Mouse (Mus musculus) neural tube, embryonic 13.5 days (tissue): ENCODE results near the gene Eno3. TPM values are rescaled to one million over a fixed set of nuclear protein-coding genes. Genes with fewer than 3 reads are reported as not detected.

Experiments
- microRNA-seq: library from miRNA; unstranded; fragments of <30 nt; microRNA quantifications from one replicate; pipeline ENCODE4, GENCODE M21; 2016
- polyA plus RNA-seq: library from polyadenylated mRNA; unstranded; fragments of >200 nt; fragmentation: Nextera tagmentation; extraction: Ambion mirVana; gene quantifications from 2 replicates; pipeline ENCODE4 v1.2.1, GENCODE M21; 2015

Gene Eno3
- polyA plus RNA-seq, 1 experiment from 2014 or later: 9.4 TPM

Small RNA genes within 50 kb of the gene (microRNA-seq; reads per million reads assigned to microRNA genes)
- gene Mir6925: not detected

Other genes with a start within 250 kb of the Eno3 start
- gene Pelp1, start 247.2 kb upstream of the Eno3 start, polyA plus RNA-seq: 31.9 and 32.6 TPM in 2 replicates
- 43.8 and 46.6 TPM in 2 replicates for gene Arrb2, start 224.6 kb upstream of the Eno3 start, polyA plus RNA-seq
- gene Med11, start 205.3 kb upstream of the Eno3 start, polyA plus RNA-seq: 45.3 and 46.0 TPM in 2 replicates
- 1.2 and 1.5 TPM in 2 replicates for gene Zmynd15, start 197.8 kb upstream of the Eno3 start, polyA plus RNA-seq
- gene Cxcl16, start 197.2 kb upstream of the Eno3 start, polyA plus RNA-seq: 7.2 and 8.9 TPM in 2 replicates
- gene Tm4sf5, start 152.0 kb upstream of the Eno3 start, polyA plus RNA-seq: 0.52 and 1.8 TPM in 2 replicates
- 0.31 TPM in 1 of 2 replicates, not detected in the other for gene Vmo1, start 142.6 kb upstream of the Eno3 start, polyA plus RNA-seq
- gene Gltpd2, start 138.0 kb upstream of the Eno3 start, polyA plus RNA-seq: 0.42 and 0.52 TPM in 2 replicates
- gene Psmb6, start 131.8 kb upstream of the Eno3 start, polyA plus RNA-seq: 814 and 884 TPM in 2 replicates
- not detected in 2 replicates for gene Gm40193, start 124.3 kb upstream of the Eno3 start, polyA plus RNA-seq
- gene Pld2, start 117.1 kb upstream of the Eno3 start, polyA plus RNA-seq: 7.4 and 8.8 TPM in 2 replicates
- gene Mink1, start 94.3 kb upstream of the Eno3 start, polyA plus RNA-seq: 18.0 TPM in 2 replicates
- not detected in 2 replicates for gene 4930544D05Rik, start 41.4 kb upstream of the Eno3 start, polyA plus RNA-seq
- gene Chrne, start 38.0 kb upstream of the Eno3 start, polyA plus RNA-seq: 0.38 TPM in 1 of 2 replicates, not detected in the other
- gene Gp1ba, start 18.1 kb upstream of the Eno3 start, polyA plus RNA-seq: 0.14 and 0.45 TPM in 2 replicates
- gene Rnf167, start 10.0 kb upstream of the Eno3 start, polyA plus RNA-seq: 101 and 106 TPM in 2 replicates
- gene Slc25a11, start 9.7 kb upstream of the Eno3 start, polyA plus RNA-seq: 150 and 153 TPM in 2 replicates
- gene Pfn1, start 2.6 kb upstream of the Eno3 start, polyA plus RNA-seq: 970 and 979 TPM in 2 replicates
- gene Spag7, start 12.2 kb downstream of the Eno3 start, polyA plus RNA-seq: 169 and 172 TPM in 2 replicates
- gene Camta2, start 30.9 kb downstream of the Eno3 start, polyA plus RNA-seq: 16.9 and 19.5 TPM in 2 replicates
- gene Inca1, start 43.0 kb downstream of the Eno3 start, polyA plus RNA-seq: 0.75 and 1.1 TPM in 2 replicates
- 1.5 TPM in 2 replicates for gene Kif1c, start 43.3 kb downstream of the Eno3 start, polyA plus RNA-seq
- gene Zfp3, start 107.0 kb downstream of the Eno3 start, polyA plus RNA-seq: 14.7 and 15.6 TPM in 2 replicates
- not detected in 2 replicates for gene Scimp, start 155.4 kb downstream of the Eno3 start, polyA plus RNA-seq
- 80.3 and 86.9 TPM in 2 replicates for gene Rabep1, start 187.6 kb downstream of the Eno3 start, polyA plus RNA-seq